Mouse (Mus musculus): ENCODE results near the gene Enthd1.

DNA sequence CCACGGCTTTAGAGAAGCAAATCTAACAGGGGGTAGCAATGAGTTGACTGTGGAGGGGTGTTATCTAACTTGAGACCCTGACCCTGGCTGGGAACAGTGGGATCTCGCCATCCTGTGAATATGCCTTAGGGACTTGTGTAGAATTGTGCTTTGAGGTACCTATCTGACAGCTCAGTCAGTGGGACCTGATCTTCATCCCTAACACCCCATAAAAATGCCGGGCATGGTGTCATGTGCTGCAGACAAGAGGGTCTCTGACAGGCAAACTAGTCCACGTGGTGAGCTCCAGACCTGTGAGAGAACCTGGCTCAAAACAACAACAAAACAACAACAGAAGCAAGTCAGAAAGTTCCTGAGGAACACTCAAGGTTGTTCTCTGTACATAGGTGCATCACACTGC, 34.9 kb upstream of the Enthd1 start:
- TF ChIP-seq EP300 (IDR thresholded peaks at IDR 0.05; ENCODE audit: insufficient read depth, low read depth, low read length), result no peak
- no peak for TF ChIP-seq CTCF (IDR thresholded peaks at IDR 0.05)
- TF ChIP-seq POLR2A (IDR thresholded peaks at IDR 0.05; ENCODE audit: insufficient read depth, low read depth, low read length), result no peak
